Comparison of ENCODE assay signal across 8 mouse cellular contexts in the genomic region with DNA sequence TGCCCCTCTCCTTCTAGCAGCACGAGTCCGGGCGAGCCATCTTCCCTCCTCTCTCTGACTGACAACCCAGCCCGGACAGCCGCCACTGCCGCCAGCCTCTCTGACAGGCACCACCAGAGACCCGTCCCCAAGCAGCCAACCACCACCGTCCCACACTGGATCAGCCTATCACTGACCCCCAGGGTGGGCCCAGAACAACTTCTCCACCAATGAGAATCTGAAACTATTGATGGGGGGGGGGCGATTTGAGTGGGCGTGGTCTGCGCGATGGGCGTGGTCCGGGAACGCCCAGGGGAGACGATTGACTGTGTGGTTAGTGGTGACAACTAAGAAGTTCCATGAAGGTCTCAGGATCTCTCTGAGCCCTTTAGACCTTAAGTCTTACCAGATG. TPM values are rescaled to one million over a fixed set of nuclear protein-coding genes. Genes with fewer than 3 reads are reported as not detected.
DNase-seq lines count a peak whose midpoint lies in the region; ATAC-seq and TF ChIP-seq lines count a peak whose summit lies in the region.

A gene (minus strand): TSS at position 112 of the 391 bp plus-strand sequence.

- peak within 1 kb of the TSS; percentile 77 to 93 for H3K4me3 ChIP-seq in MEL (ENCODE audit: control insufficient read depth in 1 of 2, insufficient read depth in 1 of 2, low read depth in 2 of 2, low read length in 2 of 2)
- peak within 1 kb of the TSS; percentile 57 for H3K4me3 ChIP-seq in cerebellum, adult 2 months (replicated peaks; ENCODE audit: insufficient read depth, low read depth, low read length)
- peak within 1 kb of the TSS; percentile 80 for H3K4me3 ChIP-seq in forebrain, postnatal 0 days (ENCODE audit: low read depth, low read length)
- peak within 1 kb of the TSS; percentile 68 for H3K4me3 ChIP-seq in lung, postnatal 0 days (ENCODE audit: low read depth, low read length)

- H3K4me1 ChIP-seq in MEL (ENCODE audit: control insufficient read depth in 1 of 2, insufficient read depth in 2 of 2, low read length in 2 of 2): peaks cover 11 to 22% of the 10 kb centered on the region in 2 experiments; a peak in 3 of 4 replicates
- no peaks in the 10 kb centered on the region for H3K4me1 ChIP-seq in cerebellum, adult 2 months (ENCODE audit: control insufficient read depth, insufficient read depth, low read length)
- H3K4me1 ChIP-seq in forebrain, postnatal 0 days (ENCODE audit: insufficient read depth): peaks cover 7% of the 10 kb centered on the region; the same call in 1 of the 2 replicates
- no peaks in the 10 kb centered on the region for H3K4me1 ChIP-seq in lung, postnatal 0 days (ENCODE audit: insufficient read depth, low read depth, low read length)

- H3K9ac ChIP-seq in MEL (ENCODE audit: control insufficient read depth, low read depth, low read length, poor library complexity, severe bottlenecking): peak within 1 kb of the TSS; percentile 87
- H3K9ac ChIP-seq in forebrain, postnatal 0 days: peak within 1 kb of the TSS; percentile 77
- H3K9ac ChIP-seq in lung, postnatal 0 days (replicated peaks; ENCODE audit: low read depth): peak within 1 kb of the TSS; percentile 81

- DNase-seq in MEL (ENCODE audit: low read depth, low spot score): peak; percentile 99
- peak; percentile 77 to 86 for DNase-seq in cerebellum, adult 2 months
- DNase-seq in forebrain, postnatal 0 days: peak; percentile 95
- peak; percentile 98 for DNase-seq in layer of hippocampus, adult 9-11 months
- DNase-seq in lung, postnatal 0 days (ENCODE audit: low spot score): peak; percentile 98
- peak; percentile 86 for DNase-seq in ovary, postnatal 14 days (ENCODE audit: low spot score)
- peak; percentile 94 for DNase-seq in thymus, postnatal 14 days

- peak within 1 kb of the TSS; percentile 69 for H3K27ac ChIP-seq in MEL (ENCODE audit: control insufficient read depth, low read depth, low read length)
- no peak within 1 kb of the TSS for H3K27ac ChIP-seq in cerebellum, adult 2 months (ENCODE audit: insufficient read depth, low read length)
- H3K27ac ChIP-seq in forebrain, postnatal 0 days (ENCODE audit: low read depth, low read length): peak within 1 kb of the TSS; percentile 75
- H3K27ac ChIP-seq in lung, postnatal 0 days (ENCODE audit: low read length): peak within 1 kb of the TSS; percentile 81

- ATAC-seq in forebrain, postnatal 0 days: peak; percentile 100
- ATAC-seq in hematopoietic stem cell, adult 5-6 weeks (replicated peaks in 1 of 2; ENCODE audit: insufficient read depth in 1 of 2, low FRiP score in 2 of 2, low TSS enrichment in 1 of 2, low read depth in 1 of 2, poor library complexity in 2 of 2, severe bottlenecking in 2 of 2): peak; percentile 97 to 98
- peak; percentile 100 for ATAC-seq in lung, postnatal 0 days

- H3K36me3 ChIP-seq in MEL (ENCODE audit: control insufficient read depth in 1 of 2, insufficient read depth in 2 of 2, low read length in 2 of 2): peaks cover 0 to 30% of the 10 kb centered on the region in 2 experiments; a peak in 3 of 4 replicates
- H3K36me3 ChIP-seq in forebrain, postnatal 0 days (ENCODE audit: insufficient read depth): no peaks in the 10 kb centered on the region
- H3K36me3 ChIP-seq in lung, postnatal 0 days (ENCODE audit: insufficient read depth, low read length): no peaks in the 10 kb centered on the region

- peak within 1 kb of the TSS; percentile 85 for H3K4me2 ChIP-seq in forebrain, postnatal 0 days (ENCODE audit: low read depth)
- H3K4me2 ChIP-seq in lung, postnatal 0 days (replicated peaks; ENCODE audit: low read depth, low read length): peak within 1 kb of the TSS; percentile 87

- TF ChIP-seq RAD21 in MEL (IDR thresholded peaks at IDR 0.05; ENCODE audit: low read depth, low read length): no peak

- TF ChIP-seq EP300 in MEL (IDR thresholded peaks at IDR 0.05; ENCODE audit: low read depth in 1 of 2, low read length in 2 of 2): no peak
- TF ChIP-seq EP300 in lung, postnatal 0 days (IDR thresholded peaks at IDR 0.05): no peak

- H3K27me3 ChIP-seq in MEL (ENCODE audit: control insufficient read depth in 1 of 2, insufficient read depth in 2 of 2, low read length in 2 of 2): no peaks in the 10 kb centered on the region
- H3K27me3 ChIP-seq in cerebellum, adult 2 months (ENCODE audit: control insufficient read depth, insufficient read depth, low read length): no peaks in the 10 kb centered on the region
- no peaks in the 10 kb centered on the region for H3K27me3 ChIP-seq in forebrain, postnatal 0 days (ENCODE audit: insufficient read depth, low read length)
- no peaks in the 10 kb centered on the region for H3K27me3 ChIP-seq in lung, postnatal 0 days (replicated peaks; ENCODE audit: insufficient read depth, low read length)

- H3K79me2 ChIP-seq in MEL (ENCODE audit: control insufficient read depth, insufficient read depth, low read length, poor library complexity): peaks cover 28% of the 10 kb centered on the region

- WGBS in cerebellum, adult 2 months: under 1% methylated on average over 16 of the region's 16 CpGs
- WGBS in forebrain, postnatal 0 days: under 1% methylated on average over 16 of the region's 16 CpGs
- 0% methylated on average over 15 of the region's 16 CpGs for WGBS in lung, postnatal 0 days

- no peaks in the 10 kb centered on the region for H3K9me3 ChIP-seq in MEL (replicated peaks; ENCODE audit: insufficient read depth, low read length)
- H3K9me3 ChIP-seq in forebrain, postnatal 0 days (ENCODE audit: low read length): no peaks in the 10 kb centered on the region
- no peaks in the 10 kb centered on the region for H3K9me3 ChIP-seq in lung, postnatal 0 days (ENCODE audit: low read length)

- TF ChIP-seq CTCF in MEL (IDR thresholded peaks at IDR 0.05 in 2 of 3, conservative IDR thresholded peaks at IDR 0.05 in 1 of 3; ENCODE audit: control insufficient read depth in 1 of 3, insufficient read depth in 1 of 3, low read depth in 2 of 3, low read length in 3 of 3, poor library complexity in 1 of 3, severe bottlenecking in 1 of 3): no peak
- TF ChIP-seq CTCF in cerebellum, adult 2 months (IDR thresholded peaks at IDR 0.05; ENCODE audit: borderline replicate concordance, insufficient read depth, low read depth, low read length): no peak
- no peak for TF ChIP-seq CTCF in forebrain, postnatal 0 days (IDR thresholded peaks at IDR 0.05; ENCODE audit: low read depth)
- no peak; the same call in 1 of the 2 replicates for TF ChIP-seq CTCF in lung, postnatal 0 days (IDR thresholded peaks at IDR 0.05)

- peak; percentile 91 to 96 for TF ChIP-seq POLR2A in MEL (IDR thresholded peaks at IDR 0.05; ENCODE audit: control insufficient read depth in 1 of 2, insufficient read depth in 1 of 2, low read depth in 1 of 2, low read length in 2 of 2, poor library complexity in 1 of 2)
- TF ChIP-seq POLR2A in cerebellum, adult 2 months (IDR thresholded peaks at IDR 0.05; ENCODE audit: borderline replicate concordance, insufficient read depth, low read length): 0 out of 2 replicates have a peak, but pooled peaks have one; percentile 25

TF ChIP-seq in MEL, 35 proteins besides CTCF, POLR2A, EP300 and RAD21 (continues in another document):
- TF ChIP-seq E2F4 (IDR thresholded peaks at IDR 0.05; ENCODE audit: borderline replicate concordance, low read depth, low read length) (no peak), USF2 (IDR thresholded peaks at IDR 0.05; ENCODE audit: borderline replicate concordance in 1 of 2, insufficient read depth in 1 of 2, low read depth in 1 of 2, low read length in 2 of 2) (no peak), POLR2AphosphoS5 (IDR thresholded peaks at IDR 0.05; ENCODE audit: borderline replicate concordance, low read depth, low read length) (0 out of 2 replicates have a peak, but pooled peaks have one; percentile 25), POLR2AphosphoS2 (IDR thresholded peaks at IDR 0.05; ENCODE audit: low read length) (peak; percentile 84), MAX (IDR thresholded peaks at IDR 0.05; ENCODE audit: low read length) (no peak), SMC3 (IDR thresholded peaks at IDR 0.05; ENCODE audit: low read depth, low read length) (no peak; the same call in 1 of the 2 replicates), ZKSCAN1 (IDR thresholded peaks at IDR 0.05; ENCODE audit: low read depth, low read length) (no peak), MAFK (IDR thresholded peaks at IDR 0.05; ENCODE audit: borderline replicate concordance, low read depth, low read length) (no peak), CHD2 (IDR thresholded peaks at IDR 0.05; ENCODE audit: low read length) (peak; percentile 63), USF1 (IDR thresholded peaks at IDR 0.05; ENCODE audit: low read depth, low read length) (no peak), SIN3A (IDR thresholded peaks at IDR 0.05; ENCODE audit: low read length) (peak; percentile 85), NRF1 (IDR thresholded peaks at IDR 0.05; ENCODE audit: insufficient read depth, low read depth, low read length, poor library complexity, severe bottlenecking) (peak; percentile 38; the same call in 1 of the 2 replicates), JUND (IDR thresholded peaks at IDR 0.05; ENCODE audit: low read depth, low read length) (no peak), ZNF384 (IDR thresholded peaks at IDR 0.05; ENCODE audit: low read depth, low read length) (no peak), GATA1 (IDR thresholded peaks at IDR 0.05; ENCODE audit: low read depth, low read length) (0 out of 2 replicates have a peak, but pooled peaks have one; percentile 12), TBP (IDR thresholded peaks at IDR 0.05; ENCODE audit: low read depth, low read length) (peak; percentile 93), MEF2A (IDR thresholded peaks at IDR 0.05; ENCODE audit: extremely low read depth, insufficient replicate concordance, low read depth, low read length, poor library complexity, severe bottlenecking) (no peak), TCF12 (IDR thresholded peaks at IDR 0.05; ENCODE audit: low read depth, low read length) (peak; percentile 72), CHD1 (IDR thresholded peaks at IDR 0.05; ENCODE audit: low read depth, low read length) (no peak), HCFC1 (IDR thresholded peaks at IDR 0.05; ENCODE audit: low read depth, low read length) (peak; percentile 65), GABPA (IDR thresholded peaks at IDR 0.05; ENCODE audit: low read depth, low read length) (no peak), ELF1 (IDR thresholded peaks at IDR 0.05; ENCODE audit: low read depth, low read length) (peak; percentile 32; the same call in 1 of the 2 replicates), ZMIZ1 (IDR thresholded peaks at IDR 0.05; ENCODE audit: low read depth, low read length) (peak; percentile 94)

RNA-seq across cellular contexts. Expression of the gene that starts here (rescaled TPM):
- 30.0 and 30.4 TPM in 2 replicates for total RNA-seq in MEL (2012; rRNA removed)
- 10 to 100 TPM; 34.7 to 51.1 TPM for polyA plus RNA-seq in MEL (2012; ENCODE audit: insufficient read depth in 1 of 2, insufficient read length in 2 of 2, low read depth in 1 of 2, low replicate concordance in 2 of 2, missing spikeins in 1 of 2)
- polyA plus RNA-seq in cerebellum, adult 2 months (2012; rRNA removed): 5.2 and 5.6 TPM in 2 replicates
- 43.3 and 44.0 TPM in 2 replicates for total RNA-seq in forebrain, postnatal 0 days (2014; rRNA removed)
- 19.2 and 25.4 TPM in 2 replicates for polyA plus RNA-seq in forebrain, postnatal 0 days (2015; fragmentation: Nextera tagmentation; extraction: Ambion mirVana)
- total RNA-seq in hematopoietic stem cell, adult 5-6 weeks (2017): 19.6 and 20.2 TPM in 2 replicates
- 11.5 and 12.4 TPM in 2 replicates for polyA plus RNA-seq in lung, postnatal 0 days (2015; fragmentation: Nextera tagmentation; extraction: Ambion mirVana)
